Mouse (Mus musculus): Measurements from ENCODE around the gene Ccdc83. TPM values are rescaled to one million over a fixed set of nuclear protein-coding genes. Genes with fewer than 3 reads are reported as not detected.
A peak's percentile ranks its signal among the peaks of the same experiment; 100 is the strongest.
"Not testable (repeated sequence)": the region's sequence is repeated elsewhere in the genome, so short reads cannot be mapped to it uniquely, and the experiment has no call there.

Gene Ccdc83
- polyA plus RNA-seq, 1 experiment from 2014 or later, result not detected

- ChIA-PET CTCF (interaction anchor here (0.9 kb wide), 1 partner anchor 264 kb away, joined by 4 read pairs; no protein-coding TSS in a partner anchor), POLR2A (no interaction called here)
- TF ChIP-seq CTCF (IDR thresholded peaks at IDR 0.05), result no peak
- DNase-seq (ENCODE audit: low read depth, low spot score) (no peak), ATAC-seq (no peak)
- H3K27me3 ChIP-seq, result no peaks in the 10 kb centered on the region
- in situ Hi-C loops (cut with MboI; ENCODE audit: low pct_unique_long_range_greater_than_20kb), result loop anchor here (10.0 kb wide), 1 partner anchor 767 kb away; no protein-coding TSS in a partner anchor
These were observed 3.5 kb downstream of the Ccdc83 start for GRCm38 (mm10) chr7:90261902-90262599.

GRCm38 (mm10) chr7:90259899-90260298 lies 5.7 kb downstream of the Ccdc83 start:
- DNase-seq (ENCODE audit: low read depth, low spot score) (no peak), ATAC-seq (no peak)
- in situ Hi-C loops (cut with MboI; ENCODE audit: low pct_unique_long_range_greater_than_20kb), result loop anchor here (10.0 kb wide), 1 partner anchor 765 kb away; no protein-coding TSS in a partner anchor
- CTCF ChIA-PET, result interaction anchor here (1.4 kb wide), 1 partner anchor 10 kb away, joined by 3 read pairs; no protein-coding TSS in a partner anchor
- H3K27me3 ChIP-seq, result no peaks in the 10 kb centered on the region
- no peak for TF ChIP-seq CTCF (IDR thresholded peaks at IDR 0.05)
- POLR2A ChIA-PET, result no interaction called here

- DNase-seq (ENCODE audit: low read depth, low spot score), result no peak
- ChIA-PET POLR2A (interaction anchor here (0.5 kb wide), 1 partner anchor 8 kb away, joined by 3 read pairs; no protein-coding TSS in a partner anchor), CTCF (no interaction called here)
- no peaks in the 10 kb centered on the region for H3K27me3 ChIP-seq
- TF ChIP-seq CTCF (IDR thresholded peaks at IDR 0.05), result no peak
- in situ Hi-C loops (cut with MboI; ENCODE audit: low pct_unique_long_range_greater_than_20kb), result no loop called here
- ATAC-seq, result no peak
These were observed 6.9 kb downstream of the Ccdc83 start for GRCm38 (mm10) chr7:90258701-90259100.

- ATAC-seq (no peak), DNase-seq (ENCODE audit: low read depth, low spot score) (no peak)
- in situ Hi-C loops (cut with MboI; ENCODE audit: low pct_unique_long_range_greater_than_20kb), result no loop called here
These were observed 12.6 kb downstream of the Ccdc83 start for GRCm38 (mm10) chr7:90252946-90253345.

GRCm38 (mm10) chr7:90243643-90244042 lies 21.9 kb downstream of the Ccdc83 start:
- ATAC-seq, result no peak
- no peaks in the 10 kb centered on the region for H3K27me3 ChIP-seq
- TF ChIP-seq CTCF (IDR thresholded peaks at IDR 0.05), result no peak
- DNase-seq (ENCODE audit: low read depth, low spot score), result no peak
- ChIA-PET CTCF (interaction anchor here (1.1 kb wide), 1 partner anchor 22 kb away, joined by 3 read pairs; the partner anchor contains the start of gene Ccdc83), POLR2A (no interaction called here)
- in situ Hi-C loops (cut with MboI; ENCODE audit: low pct_unique_long_range_greater_than_20kb), result no loop called here

More at GRCm38 (mm10) chr7:90252946-90253345, 12.6 kb downstream of the Ccdc83 start:
- no peaks in the 10 kb centered on the region for H3K27me3 ChIP-seq
- peak; percentile 64 for TF ChIP-seq CTCF (IDR thresholded peaks at IDR 0.05)
- CTCF ChIA-PET, result interaction anchor here (1.0 kb wide), 1 partner anchor 26 kb away, joined by 3 read pairs; no protein-coding TSS in a partner anchor
- POLR2A ChIA-PET, result no interaction called here

GRCm38 (mm10) chr7:90243151-90243550 lies 22.4 kb downstream of the Ccdc83 start:
- ATAC-seq (no peak), DNase-seq (ENCODE audit: low read depth, low spot score) (no peak)
- TF ChIP-seq CTCF (IDR thresholded peaks at IDR 0.05), result no peak
- ChIA-PET CTCF (interaction anchor here (1.1 kb wide), 1 partner anchor 22 kb away, joined by 3 read pairs; the partner anchor contains the start of gene Ccdc83), POLR2A (no interaction called here)
- H3K27me3 ChIP-seq, result no peaks in the 10 kb centered on the region
- in situ Hi-C loops (cut with MboI; ENCODE audit: low pct_unique_long_range_greater_than_20kb), result no loop called here

- no peak for TF ChIP-seq CTCF (IDR thresholded peaks at IDR 0.05)
- POLR2A ChIA-PET, result no interaction called here
- CTCF ChIA-PET, result no interaction called here
- ATAC-seq (peak; percentile 21), DNase-seq (ENCODE audit: low read depth, low spot score) (no peak)
- no peaks in the 10 kb centered on the region for H3K27me3 ChIP-seq
- in situ Hi-C loops (cut with MboI; ENCODE audit: low pct_unique_long_range_greater_than_20kb), result no loop called here
These were observed 29.2 kb downstream of the Ccdc83 start for GRCm38 (mm10) chr7:90236289-90236905.

- POLR2A ChIA-PET, result no interaction called here
- CTCF ChIA-PET, result interaction anchor here (1.4 to 1.6 kb wide), 2 partner anchors 19 to 21 kb away, joined by 3 read pairs; no protein-coding TSS in a partner anchor
- ATAC-seq (peak; percentile 69), DNase-seq (ENCODE audit: low read depth, low spot score) (no peak)
- no peak for TF ChIP-seq CTCF (IDR thresholded peaks at IDR 0.05)
- no peaks in the 10 kb centered on the region for H3K27me3 ChIP-seq
- in situ Hi-C loops (cut with MboI; ENCODE audit: low pct_unique_long_range_greater_than_20kb), result no loop called here
These were observed 31.7 kb downstream of the Ccdc83 start for GRCm38 (mm10) chr7:90233921-90234320.

GRCm38 (mm10) chr7:90231431-90231830 lies 34.1 kb downstream of the Ccdc83 start:
- in situ Hi-C loops (cut with MboI; ENCODE audit: low pct_unique_long_range_greater_than_20kb), result no loop called here

GRCm38 (mm10) chr7:90228884-90229283 lies 36.7 kb downstream of the Ccdc83 start:
- ATAC-seq; in situ Hi-C loops (cut with MboI; ENCODE audit: low pct_unique_long_range_greater_than_20kb); DNase-seq (ENCODE audit: low read depth, low spot score); H3K27me3 ChIP-seq; POLR2A ChIA-PET: not testable (repeated sequence)
- TF ChIP-seq CTCF (IDR thresholded peaks at IDR 0.05), result peak; percentile 56
- CTCF ChIA-PET, result interaction anchor here (1.1 kb wide), 1 partner anchor 13 kb away, joined by 5 read pairs; no protein-coding TSS in a partner anchor

More at GRCm38 (mm10) chr7:90231431-90231830, 34.1 kb downstream of the Ccdc83 start:
- ATAC-seq (no peak), DNase-seq (ENCODE audit: low read depth, low spot score) (no peak)
- CTCF ChIA-PET, result interaction anchor here (1.1 to 1.2 kb wide), 3 partner anchors 10 to 15 kb away, joined by 3 to 5 read pairs (median 4); no protein-coding TSS in a partner anchor
- H3K27me3 ChIP-seq, result no peaks in the 10 kb centered on the region
- TF ChIP-seq CTCF (IDR thresholded peaks at IDR 0.05), result no peak
- POLR2A ChIA-PET, result no interaction called here

- no peaks in the 10 kb centered on the region for H3K27me3 ChIP-seq
- DNase-seq (ENCODE audit: low read depth, low spot score) (no peak), ATAC-seq (no peak)
- no peak for TF ChIP-seq CTCF (IDR thresholded peaks at IDR 0.05)
- CTCF ChIA-PET, result interaction anchor here (1.0 to 1.1 kb wide), 2 partner anchors 12 to 14 kb away, joined by 3 to 5 read pairs; no protein-coding TSS in a partner anchor
- POLR2A ChIA-PET, result no interaction called here
- in situ Hi-C loops (cut with MboI; ENCODE audit: low pct_unique_long_range_greater_than_20kb), result no loop called here
These were observed 37.5 kb downstream of the Ccdc83 start for GRCm38 (mm10) chr7:90228075-90228474.

Data from Patski (cell line).